Mouse (Mus musculus): ENCODE data around the gene Tfe3.
A peak's percentile ranks its signal among the peaks of the same experiment; 100 is the strongest.
"Not testable (repeated sequence)": the region's sequence is repeated elsewhere in the genome, so short reads cannot be mapped to it uniquely, and the experiment has no call there.

The Tfe3 gene

GRCm38 (mm10) chrX:7753627-7754026, 8.7 kb upstream of the Tfe3 start:
- peak; percentile 20 to 64 for DNase-seq

GRCm38 (mm10) chrX:7762921-7763197, 499 bp downstream of the Tfe3 start:
- DNase-seq, result peak in 1 of 2 experiments; percentile 20

GRCm38 (mm10) chrX:7763631-7764393, 1.5 kb downstream of the Tfe3 start:
- DNase-seq, result no peak

- no peak for DNase-seq
Measured at GRCm38 (mm10) chrX:7764657-7765280, 2.4 kb downstream of the Tfe3 start.

- DNase-seq, result no peak
Measured at GRCm38 (mm10) chrX:7765281-7765670, 2.9 kb downstream of the Tfe3 start.

GRCm38 (mm10) chrX:7765764-7766163, 3.4 kb downstream of the Tfe3 start:
- peak in 1 of 2 experiments; percentile 28 for DNase-seq

- DNase-seq, result no peak
Measured at GRCm38 (mm10) chrX:7769302-7770017, 7.1 kb downstream of the Tfe3 start.

- DNase-seq, result peak in 1 of 2 experiments; percentile 43
Measured at GRCm38 (mm10) chrX:7772766-7773165, 10.4 kb downstream of the Tfe3 start.

GRCm38 (mm10) chrX:7775501-7776205, 13.3 kb downstream of the Tfe3 start:
- DNase-seq, result no peak

GRCm38 (mm10) chrX:7776329-7777082, 14.1 kb downstream of the Tfe3 start:
- peak; percentile 65 to 82 for DNase-seq

GRCm38 (mm10) chrX:7778450-7779244, 16.3 kb downstream of the Tfe3 start:
- DNase-seq, result no peak

- DNase-seq, result no peak
Measured at GRCm38 (mm10) chrX:7779294-7779693, 16.9 kb downstream of the Tfe3 start.

- no peak for DNase-seq
Measured at GRCm38 (mm10) chrX:7782603-7783092, 20.3 kb downstream of the Tfe3 start.

GRCm38 (mm10) chrX:7789542-7790136, 27.3 kb downstream of the Tfe3 start, which contains the start of gene Gripap1:
Gene Gripap1, plus strand, starts transcription at chrX:7789765.
- DNase-seq, result peak; percentile 73 to 85

GRCm38 (mm10) chrX:7790309-7790708, 27.9 kb downstream of the Tfe3 start:
- DNase-seq, result no peak

- DNase-seq, result peak in 1 of 2 experiments; percentile 21
Measured at GRCm38 (mm10) chrX:7793361-7793760, 31.0 kb downstream of the Tfe3 start.

GRCm38 (mm10) chrX:7795016-7795415, 32.7 kb downstream of the Tfe3 start:
- no peak for DNase-seq

GRCm38 (mm10) chrX:7797327-7797726, 35.0 kb downstream of the Tfe3 start:
- no peak for DNase-seq

GRCm38 (mm10) chrX:7802157-7802556, 39.8 kb downstream of the Tfe3 start:
- not testable (repeated sequence) for DNase-seq

GRCm38 (mm10) chrX:7815016-7815415, 52.7 kb downstream of the Tfe3 start:
- DNase-seq, result peak in 1 of 2 experiments; percentile 23
